Mouse (Mus musculus) heart, embryonic 14.5 days (tissue): ENCODE measurements around the gene Calml3. TPM values are rescaled to one million over a fixed set of nuclear protein-coding genes. Genes with fewer than 3 reads are reported as not detected.
A peak's percentile ranks its signal among the peaks of the same experiment; 100 is the strongest.

Experiments
- ATAC-seq: fragments of 200-750 bp; cut with Nextera tagmentation; 2 replicates; pipeline ENCODE4 v1.8.0; 2017; ENCODE audit warnings: low read depth, moderate TSS enrichment; ENCODE audit not compliant: insufficient number of reproducible peaks, insufficient read depth, low FRiP score
- H3K27ac ChIP-seq, 2 experiments: fragments of 200-500 bp in 1 of 2; fragments of 300-500 bp in 1 of 2; sonication (generic) in 1 of 2; replicated peaks in 1 of 2; 2 replicates each; pipeline ENCODE4 v1.5.1; 2012 to 2014; ENCODE audit warnings: low read depth in 2 of 2, low read length in 2 of 2, control low read depth in 1 of 2, mild to moderate bottlenecking in 1 of 2, mixed read lengths in 1 of 2; ENCODE audit not compliant: control insufficient read depth in 1 of 2, insufficient read depth in 1 of 2
- H3K27me3 ChIP-seq: fragments of 300-500 bp; sonication (generic); 2 replicates; pipeline ENCODE4 v1.6.1; 2014; ENCODE audit warnings: mild to moderate bottlenecking, low read length, control low read depth; ENCODE audit not compliant: control insufficient read depth, insufficient read depth
- H3K36me3 ChIP-seq: fragments of 300-500 bp; sonication (generic); 2 replicates; pipeline ENCODE4 v1.6.1; 2014; ENCODE audit warnings: mild to moderate bottlenecking, control low read depth, low read length, mixed read lengths; ENCODE audit not compliant: control insufficient read depth, insufficient read depth
- H3K4me1 ChIP-seq, 2 experiments: fragments of 200-500 bp in 1 of 2; fragments of 300-500 bp in 1 of 2; sonication (generic) in 1 of 2; 2 replicates each; pipeline ENCODE4 v1.6.1; 2012 to 2014; ENCODE audit warnings: low read length in 2 of 2, control low read depth in 1 of 2, mixed read lengths in 1 of 2; ENCODE audit not compliant: control insufficient read depth in 2 of 2, insufficient read depth in 2 of 2
- H3K4me2 ChIP-seq: fragments of 300-500 bp; sonication (generic); 2 replicates; pipeline ENCODE4 v1.6.1; 2014; ENCODE audit warnings: mild to moderate bottlenecking, low read length
- H3K4me3 ChIP-seq, 2 experiments: fragments of 200-500 bp in 1 of 2; fragments of 300-500 bp in 1 of 2; sonication (generic) in 1 of 2; 2 replicates each; pipeline ENCODE4 v1.5.1; 2012 to 2014; ENCODE audit warnings: low read length in 2 of 2, mild to moderate bottlenecking in 2 of 2, control low read depth in 1 of 2, low read depth in 1 of 2, moderate library complexity in 1 of 2; ENCODE audit not compliant: control insufficient read depth in 1 of 2, insufficient read depth in 1 of 2
- H3K9ac ChIP-seq: fragments of 300-500 bp; sonication (generic); 2 replicates; pipeline ENCODE4 v1.6.1; 2014; ENCODE audit warnings: mild to moderate bottlenecking, low read length
- H3K9me3 ChIP-seq: fragments of 300-500 bp; sonication (generic); 2 replicates; pipeline ENCODE4 v1.6.1; 2016; ENCODE audit warnings: low read length, control low read depth; ENCODE audit not compliant: control insufficient read depth
- WGBS: fragments of 180-500 bp; shearing (Covaris S2); extraction: QIAGEN DNeasy Blood & Tissue Kit; methylation state at CpG from one replicate; pipeline ENCODE4 v1.1.7; 2014; 5-methylcytosine and 5-hydroxymethylcytosine counted together
- polyA plus RNA-seq: library from polyadenylated mRNA; unstranded; fragments of >200 nt; fragmentation: Nextera tagmentation; extraction: Ambion mirVana; gene quantifications from 2 replicates; pipeline ENCODE4 v1.2.1, GENCODE M21; 2014

Calml3 gene
- polyA plus RNA-seq, 1 experiment from 2014 or later = not detected

DNA sequence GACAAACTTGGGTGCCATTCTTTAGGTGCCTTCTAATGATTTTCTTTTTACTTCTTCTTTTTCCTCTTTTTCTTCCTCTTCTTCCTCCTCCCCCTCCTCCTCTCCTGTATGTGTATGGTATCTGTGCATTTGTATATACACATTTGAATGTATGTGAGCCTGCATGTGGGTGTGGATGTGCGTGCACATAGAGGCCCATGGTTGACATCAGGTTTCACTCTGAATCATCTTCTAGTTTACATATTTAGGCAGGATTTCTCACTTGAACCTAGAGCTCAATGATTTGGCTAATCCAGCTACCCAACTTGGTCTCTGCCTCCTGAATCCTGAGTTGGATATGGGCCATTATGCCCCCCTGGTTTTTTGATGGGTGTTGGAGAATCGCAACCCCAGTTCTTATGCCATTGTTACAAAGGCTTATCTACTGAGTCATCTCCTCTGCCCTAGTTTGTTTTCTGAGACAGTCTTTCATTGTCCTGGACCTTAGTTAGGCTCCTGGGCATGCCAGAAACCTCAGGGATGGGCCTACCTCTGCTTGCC lies 30.9 kb downstream of the Calml3 start:
- WGBS = 95% methylated on average over 2 of the region's 2 CpGs
- no peak overlapping the region for H3K4me2 ChIP-seq
- H3K9me3 ChIP-seq = no peaks in the 10 kb centered on the region
- no peaks in the 10 kb centered on the region for H3K27me3 ChIP-seq
- H3K4me3 ChIP-seq = no peak overlapping the region
- H3K36me3 ChIP-seq = no peaks in the 10 kb centered on the region
- peaks cover 0 to 2% of the 10 kb centered on the region in 2 experiments; a peak in 1 of 4 replicates for H3K4me1 ChIP-seq
- ATAC-seq = no peak
- no peak overlapping the region for H3K27ac ChIP-seq
- no peak overlapping the region for H3K9ac ChIP-seq

DNA sequence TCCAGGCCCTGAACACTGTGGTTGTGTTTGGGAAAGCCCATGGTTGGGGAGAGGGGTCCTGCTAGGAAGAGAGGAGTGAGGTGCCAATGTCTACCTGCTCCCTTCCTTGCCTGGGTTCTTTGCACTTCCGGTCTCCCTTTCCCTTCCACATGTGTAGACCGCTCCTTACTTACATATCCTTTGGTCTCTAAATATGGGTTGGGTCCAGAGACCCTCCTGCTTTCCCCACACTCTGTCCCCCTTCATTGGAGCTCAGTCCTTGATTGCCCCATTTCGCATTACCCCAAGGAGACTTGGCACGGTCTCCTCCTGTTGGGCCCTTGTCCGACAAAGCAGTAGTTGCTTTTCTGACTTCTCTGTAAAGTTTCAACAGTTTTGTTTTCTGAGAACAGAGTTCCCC lies 32.9 kb downstream of the Calml3 start:
- no peak overlapping the region for H3K9ac ChIP-seq
- H3K4me3 ChIP-seq = no peak overlapping the region
- H3K27me3 ChIP-seq = no peaks in the 10 kb centered on the region
- H3K9me3 ChIP-seq = no peaks in the 10 kb centered on the region
- no peak overlapping the region for H3K4me2 ChIP-seq
- WGBS = 96% methylated on average over 5 of the region's 5 CpGs
- H3K36me3 ChIP-seq = no peaks in the 10 kb centered on the region
- no peaks in the 10 kb centered on the region; a peak in 1 of 4 replicates for H3K4me1 ChIP-seq
- no peak overlapping the region for H3K27ac ChIP-seq
- ATAC-seq = no peak

DNA sequence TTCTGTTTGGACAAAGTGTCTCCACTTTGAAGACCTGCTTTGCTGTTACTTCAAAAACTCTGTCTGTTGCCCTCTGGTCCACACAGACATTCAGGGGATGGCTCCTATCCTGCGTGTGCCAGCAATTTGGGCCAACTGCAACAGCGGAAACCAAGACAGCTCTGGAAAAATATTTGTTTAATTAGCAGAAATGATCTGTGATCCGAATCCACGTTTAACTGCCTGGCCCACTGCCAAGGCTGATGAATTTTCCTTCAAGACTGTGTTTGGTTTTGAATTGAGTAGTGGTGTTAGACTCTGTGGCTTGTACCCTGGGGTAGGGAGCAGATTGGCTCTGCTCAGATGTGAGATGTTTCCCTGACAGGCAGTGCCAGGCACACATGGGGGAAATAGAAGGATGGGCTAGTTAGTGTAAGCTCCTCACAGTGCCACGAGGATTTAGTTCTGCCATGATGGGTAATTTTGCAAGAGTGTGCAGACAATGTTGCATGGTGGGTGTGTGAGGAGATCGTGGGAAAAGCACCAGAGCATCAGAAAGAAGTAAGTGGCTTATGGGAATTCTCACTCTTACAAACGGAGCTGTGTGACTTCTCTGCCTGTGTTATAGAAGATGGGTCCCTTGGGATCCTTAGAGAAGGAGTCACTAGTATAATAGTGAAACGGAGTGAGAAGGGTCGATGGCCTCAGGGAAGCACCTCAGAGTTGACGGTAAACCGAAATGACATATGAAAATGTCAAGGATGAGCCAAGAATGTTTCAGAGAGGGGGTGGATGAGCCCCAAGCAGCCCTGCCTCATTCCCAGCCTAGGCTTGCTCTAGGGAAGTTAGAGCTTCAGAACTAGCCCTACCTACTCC lies 33.7 kb downstream of the Calml3 start:
- WGBS = 74% methylated on average over 11 of the region's 11 CpGs
- no peak for ATAC-seq
- H3K4me1 ChIP-seq = no peaks in the 10 kb centered on the region; a peak in 1 of 4 replicates
- H3K4me2 ChIP-seq = no peak overlapping the region
- no peak overlapping the region for H3K9ac ChIP-seq
- no peaks in the 10 kb centered on the region for H3K9me3 ChIP-seq
- peak overlapping the region in 1 of 2 experiments; percentile 51; a peak in 1 of 4 replicates for H3K27ac ChIP-seq
- H3K36me3 ChIP-seq = no peaks in the 10 kb centered on the region
- H3K27me3 ChIP-seq = no peaks in the 10 kb centered on the region
- no peak overlapping the region for H3K4me3 ChIP-seq

DNA sequence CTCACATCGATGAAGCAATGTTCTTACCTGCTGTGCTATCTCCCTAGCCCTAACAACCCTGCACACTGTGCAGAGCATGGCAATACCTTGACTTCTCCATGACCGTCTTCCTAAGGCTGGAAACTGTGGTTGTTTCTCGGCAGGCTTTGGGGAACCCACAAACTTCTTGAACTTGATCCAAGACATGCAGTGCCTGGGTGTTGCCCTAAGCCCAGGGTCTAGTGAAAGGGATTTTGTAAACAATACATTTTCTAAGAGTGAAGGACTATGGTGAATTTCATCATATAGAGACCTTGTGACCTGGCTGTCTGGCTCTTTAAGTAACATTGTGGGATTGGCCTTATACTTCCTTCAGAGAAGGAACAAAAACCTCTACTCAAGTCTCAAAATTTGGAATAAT lies 34.6 kb downstream of the Calml3 start:
- H3K9ac ChIP-seq = no peak overlapping the region
- H3K36me3 ChIP-seq = no peaks in the 10 kb centered on the region
- H3K4me3 ChIP-seq = no peak overlapping the region
- H3K27ac ChIP-seq = no peak overlapping the region
- no peaks in the 10 kb centered on the region for H3K9me3 ChIP-seq
- no peak overlapping the region for H3K4me2 ChIP-seq
- no peaks in the 10 kb centered on the region; a peak in 1 of 4 replicates for H3K4me1 ChIP-seq
- no peak for ATAC-seq
- 79% methylated on average over 3 of the region's 3 CpGs for WGBS
- H3K27me3 ChIP-seq = no peaks in the 10 kb centered on the region

DNA sequence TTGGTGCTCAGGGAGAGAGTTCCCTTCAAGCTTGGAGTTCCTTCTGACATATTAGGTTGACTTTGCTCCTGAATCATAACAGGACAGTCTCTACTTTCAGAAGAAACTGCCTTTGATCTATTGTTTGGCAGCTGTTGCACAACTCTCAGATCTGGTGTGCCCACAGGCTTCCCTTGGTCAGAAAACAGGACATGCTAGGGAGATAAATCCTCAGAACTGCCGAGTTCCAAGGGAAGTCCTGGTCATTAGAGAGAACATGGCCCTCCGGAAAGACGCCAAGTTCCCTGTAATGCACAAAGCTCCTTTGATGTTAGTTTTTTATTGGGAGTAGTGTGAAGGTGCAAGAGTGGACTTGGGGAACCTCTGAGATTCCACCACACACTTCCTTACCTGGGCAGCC lies 35.5 kb downstream of the Calml3 start:
- Histone ChIP-seq H3K4me2 (no peak overlapping the region), H3K36me3 (no peaks in the 10 kb centered on the region), H3K9me3 (no peaks in the 10 kb centered on the region), H3K27me3 (no peaks in the 10 kb centered on the region), H3K4me3 (no peak overlapping the region), H3K9ac (no peak overlapping the region), H3K27ac (no peak overlapping the region), H3K4me1 (no peaks in the 10 kb centered on the region; a peak in 1 of 4 replicates)
- no peak for ATAC-seq
- 48% methylated on average over 3 of the region's 3 CpGs for WGBS

DNA sequence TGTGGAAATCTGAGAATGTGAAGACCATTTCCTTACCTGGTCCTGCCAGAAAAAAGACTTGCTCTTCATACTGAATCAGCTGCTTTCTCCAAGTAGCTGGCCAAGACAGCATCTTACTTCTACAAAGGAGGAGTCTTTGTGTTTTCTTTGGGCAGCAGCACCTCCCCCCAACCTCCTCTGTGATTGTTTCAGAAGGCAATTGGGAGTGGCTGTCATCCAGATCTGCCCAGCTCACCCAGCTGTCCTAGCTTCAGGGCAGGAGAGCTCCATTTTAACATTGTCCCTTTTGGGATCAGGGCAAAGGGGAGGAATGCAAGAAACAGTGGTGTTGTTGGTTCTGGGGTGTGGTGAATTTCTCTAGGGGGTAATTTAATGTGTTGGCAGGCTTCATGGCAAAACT lies 37.0 kb downstream of the Calml3 start:
- no peaks in the 10 kb centered on the region for H3K36me3 ChIP-seq
- H3K4me1 ChIP-seq = no peaks in the 10 kb centered on the region; a peak in 1 of 4 replicates
- H3K4me2 ChIP-seq = no peak overlapping the region
- ATAC-seq = no peak
- H3K27ac ChIP-seq = no peak overlapping the region
- no peaks in the 10 kb centered on the region for H3K27me3 ChIP-seq
- no peaks in the 10 kb centered on the region for H3K9me3 ChIP-seq
- H3K4me3 ChIP-seq = no peak overlapping the region
- H3K9ac ChIP-seq = no peak overlapping the region

DNA sequence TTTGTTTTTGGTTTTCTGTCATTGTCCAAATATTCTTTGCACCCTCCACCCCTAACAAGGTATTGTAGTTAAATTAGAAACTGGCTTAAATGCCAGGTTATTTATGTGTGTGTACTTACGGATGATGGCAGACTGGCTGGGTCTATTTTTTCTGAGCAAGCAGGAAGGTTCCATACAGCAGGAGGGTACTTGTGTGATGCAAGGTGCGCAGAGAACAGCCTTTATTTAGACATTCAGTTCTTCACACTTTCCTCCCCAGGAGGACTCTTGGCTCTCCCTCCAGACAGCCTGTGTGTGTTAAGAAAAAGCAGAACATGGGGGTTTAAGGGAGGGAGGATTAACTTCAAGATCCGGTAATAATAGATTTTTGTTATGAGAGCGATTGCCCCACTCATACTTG lies 38.3 kb downstream of the Calml3 start:
- Histone ChIP-seq H3K4me2 (no peak overlapping the region), H3K4me3 (no peak overlapping the region), H3K9me3 (no peaks in the 10 kb centered on the region), H3K27me3 (no peaks in the 10 kb centered on the region), H3K27ac (no peak overlapping the region), H3K36me3 (no peaks in the 10 kb centered on the region), H3K4me1 (no peaks in the 10 kb centered on the region; a peak in 1 of 4 replicates), H3K9ac (no peak overlapping the region)
- WGBS = 80% methylated on average over 4 of the region's 4 CpGs
- ATAC-seq = no peak
